Mouse (Mus musculus): ENCODE measurements at regions not wholly inside any gene's neighbourhood (a gene's known extent, or its start where the extent isn't known, plus 50 kb on each side); places are given as distances from the start of the nearest gene placed in this dataset.

DNA sequence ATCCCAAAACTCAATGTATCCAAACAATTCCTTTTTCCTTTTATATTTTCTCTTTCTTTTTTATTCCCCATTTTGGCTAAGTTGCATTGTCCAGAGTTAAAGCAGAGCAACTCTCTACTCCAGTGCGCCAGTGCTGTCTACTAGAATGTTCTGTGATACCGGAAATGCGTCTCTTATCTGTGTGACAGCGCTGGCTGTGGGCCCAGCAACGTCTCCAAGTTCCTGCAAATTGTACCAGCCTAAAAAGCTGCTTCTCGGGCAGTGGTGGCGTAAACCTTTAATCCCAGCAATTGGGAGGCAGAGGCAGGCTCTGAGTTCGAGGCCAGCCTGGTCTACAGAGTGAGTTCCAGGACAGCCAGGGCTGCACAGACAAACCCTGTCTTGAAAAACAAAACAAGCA lies 59.4 kb downstream of the Cox18 start:
- no peak overlapping the region for H3K4me3 ChIP-seq (ENCODE audit: insufficient read depth in 1 of 2, low read depth in 1 of 2, low read length in 2 of 2, poor library complexity in 1 of 2, severe bottlenecking in 1 of 2)
- H3K4me1 ChIP-seq (ENCODE audit: control insufficient read depth in 2 of 2, insufficient read depth in 2 of 2, low read length in 2 of 2, poor library complexity in 1 of 2) = peaks cover 0 to 3% of the 10 kb centered on the region in 2 experiments; a peak in 1 of 4 replicates
- no peak overlapping the region for H3K27ac ChIP-seq (ENCODE audit: insufficient read depth, low read depth, low read length, poor library complexity, severe bottlenecking)
- no peak for DNase-seq (ENCODE audit: low read depth, low spot score)
- H3K9me3 ChIP-seq (ENCODE audit: control insufficient read depth, insufficient read depth, low read depth, low read length) = no peaks in the 10 kb centered on the region
- TF ChIP-seq HCFC1 (IDR thresholded peaks at IDR 0.05; ENCODE audit: borderline replicate concordance, insufficient read depth, low read length) = no peak
- TF ChIP-seq ZC3H11A (IDR thresholded peaks at IDR 0.05; ENCODE audit: borderline replicate concordance, low read depth, low read length) = no peak
- H3K9ac ChIP-seq (ENCODE audit: insufficient read depth, low read depth, low read length, poor library complexity, severe bottlenecking) = no peak overlapping the region
- H3K36me3 ChIP-seq (ENCODE audit: control insufficient read depth, insufficient read depth, low read length, poor library complexity, severe bottlenecking) = no peaks in the 10 kb centered on the region
- in situ Hi-C loops (cut with MboI; ENCODE audit: low sequenced_read_pairs in 2 of 2, unreplicated experiment in 2 of 2) = no loop called here

GRCm38 (mm10) chr5:90163033-90163859 lies 60.6 kb downstream of the Cox18 start:
- in situ Hi-C loops (cut with MboI; ENCODE audit: low sequenced_read_pairs in 2 of 2, unreplicated experiment in 2 of 2) = no loop called here
- TF ChIP-seq ZNF384 (IDR thresholded peaks at IDR 0.05; ENCODE audit: low read depth, low read length) (no peak), MAFK (IDR thresholded peaks at IDR 0.05; ENCODE audit: insufficient read depth, low read depth, low read length) (no peak), CHD2 (IDR thresholded peaks at IDR 0.05; ENCODE audit: low read depth, low read length) (no peak), HCFC1 (IDR thresholded peaks at IDR 0.05; ENCODE audit: borderline replicate concordance, insufficient read depth, low read length) (no peak), ZC3H11A (IDR thresholded peaks at IDR 0.05; ENCODE audit: borderline replicate concordance, low read depth, low read length) (no peak)
- Histone ChIP-seq H3K36me3 (ENCODE audit: control insufficient read depth, insufficient read depth, low read length, poor library complexity, severe bottlenecking) (no peaks in the 10 kb centered on the region), H3K4me1 (ENCODE audit: control insufficient read depth in 2 of 2, insufficient read depth in 2 of 2, low read length in 2 of 2, poor library complexity in 1 of 2) (peaks cover 0 to 3% of the 10 kb centered on the region in 2 experiments; a peak in 1 of 4 replicates), H3K9ac (ENCODE audit: insufficient read depth, low read depth, low read length, poor library complexity, severe bottlenecking) (no peak overlapping the region), H3K9me3 (ENCODE audit: control insufficient read depth, insufficient read depth, low read depth, low read length) (no peaks in the 10 kb centered on the region), H3K27ac (ENCODE audit: insufficient read depth, low read depth, low read length, poor library complexity, severe bottlenecking) (no peak overlapping the region), H3K4me3 (ENCODE audit: insufficient read depth in 1 of 2, low read depth in 1 of 2, low read length in 2 of 2, poor library complexity in 1 of 2, severe bottlenecking in 1 of 2) (no peak overlapping the region)
- DNase-seq (ENCODE audit: low read depth, low spot score) = no peak

DNA sequence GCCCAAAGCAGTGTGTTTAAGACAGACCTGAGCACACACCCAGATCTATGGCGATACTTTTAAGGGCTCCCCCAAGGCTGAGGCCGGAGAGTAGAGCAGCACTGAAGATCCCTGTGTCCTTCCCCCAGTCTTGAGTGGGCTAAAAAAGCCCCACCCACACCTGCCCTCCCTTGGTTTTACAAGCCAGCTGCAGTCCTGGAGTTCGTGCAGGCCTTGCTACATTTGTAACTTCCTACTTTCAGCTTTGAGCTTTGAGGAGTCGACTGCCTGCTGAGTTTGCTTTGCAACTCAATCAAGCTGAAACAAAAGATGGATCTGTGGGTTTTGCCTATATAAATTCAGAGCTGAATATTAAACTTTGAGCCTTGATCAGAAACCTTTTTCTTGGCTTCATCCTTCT lies 63.5 kb downstream of the Cox18 start:
- no peak for TF ChIP-seq ZC3H11A (IDR thresholded peaks at IDR 0.05; ENCODE audit: borderline replicate concordance, low read depth, low read length)
- no peak for TF ChIP-seq CHD2 (IDR thresholded peaks at IDR 0.05; ENCODE audit: low read depth, low read length)
- no peak for DNase-seq (ENCODE audit: low read depth, low spot score)
- H3K4me1 ChIP-seq (ENCODE audit: control insufficient read depth in 2 of 2, insufficient read depth in 2 of 2, low read length in 2 of 2, poor library complexity in 1 of 2) = peaks cover 0 to 3% of the 10 kb centered on the region in 2 experiments; a peak in 1 of 4 replicates
- no peak overlapping the region for H3K27ac ChIP-seq (ENCODE audit: insufficient read depth, low read depth, low read length, poor library complexity, severe bottlenecking)
- in situ Hi-C loops (cut with MboI; ENCODE audit: low sequenced_read_pairs in 2 of 2, unreplicated experiment in 2 of 2) = no loop called here
- no peaks in the 10 kb centered on the region for H3K36me3 ChIP-seq (ENCODE audit: control insufficient read depth, insufficient read depth, low read length, poor library complexity, severe bottlenecking)
- no peaks in the 10 kb centered on the region for H3K9me3 ChIP-seq (ENCODE audit: control insufficient read depth, insufficient read depth, low read depth, low read length)
- no peak overlapping the region for H3K4me3 ChIP-seq (ENCODE audit: insufficient read depth in 1 of 2, low read depth in 1 of 2, low read length in 2 of 2, poor library complexity in 1 of 2, severe bottlenecking in 1 of 2)
- H3K9ac ChIP-seq (ENCODE audit: insufficient read depth, low read depth, low read length, poor library complexity, severe bottlenecking) = no peak overlapping the region

- Histone ChIP-seq H3K36me3 (ENCODE audit: control insufficient read depth, insufficient read depth, low read length, poor library complexity, severe bottlenecking) (no peaks in the 10 kb centered on the region), H3K9me3 (ENCODE audit: control insufficient read depth, insufficient read depth, low read depth, low read length) (no peaks in the 10 kb centered on the region), H3K27ac (ENCODE audit: insufficient read depth, low read depth, low read length, poor library complexity, severe bottlenecking) (no peak overlapping the region), H3K4me3 (ENCODE audit: insufficient read depth in 1 of 2, low read depth in 1 of 2, low read length in 2 of 2, poor library complexity in 1 of 2, severe bottlenecking in 1 of 2) (no peak overlapping the region), H3K4me1 (ENCODE audit: control insufficient read depth in 2 of 2, insufficient read depth in 2 of 2, low read length in 2 of 2, poor library complexity in 1 of 2) (peaks cover 0 to 3% of the 10 kb centered on the region in 2 experiments; a peak in 1 of 4 replicates), H3K9ac (ENCODE audit: insufficient read depth, low read depth, low read length, poor library complexity, severe bottlenecking) (no peak overlapping the region)
- no peak for DNase-seq (ENCODE audit: low read depth, low spot score)
- TF ChIP-seq ZC3H11A (IDR thresholded peaks at IDR 0.05; ENCODE audit: borderline replicate concordance, low read depth, low read length) = no peak
- in situ Hi-C loops (cut with MboI; ENCODE audit: low sequenced_read_pairs in 2 of 2, unreplicated experiment in 2 of 2) = no loop called here
These were observed 67.3 kb downstream of the Cox18 start for GRCm38 (mm10) chr5:90156522-90156921.
